Mouse (Mus musculus) splenic B cell, adult 2 months (primary cell): ENCODE measurements around the gene Atp5e.

Experiments
- DNase-seq: peaks from one replicate; pipeline ENCODE4 v3.0.0-alpha.2; 2011; ENCODE audit warnings: low read depth, low spot score
- H3K27me3 ChIP-seq: 2 replicates; pipeline ENCODE4 v1.6.1; 2012; ENCODE audit warnings: mild to moderate bottlenecking, low read length, moderate library complexity, mixed read lengths; ENCODE audit not compliant: control insufficient read depth, poor library complexity, insufficient read depth, severe bottlenecking
- H3K36me3 ChIP-seq: 2 replicates; pipeline ENCODE4 v1.6.1; 2012; ENCODE audit warnings: mild to moderate bottlenecking, low read length, moderate library complexity, mixed read lengths; ENCODE audit not compliant: control insufficient read depth, poor library complexity, insufficient read depth, severe bottlenecking

Atp5e gene

GRCm38 (mm10) chr2:174438737-174439449, 25.0 kb downstream of the Atp5e start, which contains the start of gene Ctsz:
Gene Ctsz (minus strand): TSS chr2:174439039.
- Histone ChIP-seq H3K36me3 (peaks cover 2% of the 10 kb centered on the region), H3K27me3 (no peaks in the 10 kb centered on the region)
- DNase-seq: peak; percentile 76

GRCm38 (mm10) chr2:174438181-174438580, 25.7 kb downstream of the Atp5e start:
- no peak for DNase-seq
- peaks cover 7% of the 10 kb centered on the region for H3K36me3 ChIP-seq
- no peaks in the 10 kb centered on the region for H3K27me3 ChIP-seq

GRCm38 (mm10) chr2:174437697-174437982, 26.3 kb downstream of the Atp5e start:
- peak; percentile 85 for DNase-seq
- Histone ChIP-seq H3K27me3 (no peaks in the 10 kb centered on the region), H3K36me3 (peaks cover 10% of the 10 kb centered on the region)

GRCm38 (mm10) chr2:174436916-174437696, 26.8 kb downstream of the Atp5e start:
- peak; percentile 66 for DNase-seq
- Histone ChIP-seq H3K36me3 (peaks cover 14% of the 10 kb centered on the region), H3K27me3 (no peaks in the 10 kb centered on the region)

- H3K27me3 ChIP-seq: no peaks in the 10 kb centered on the region
- DNase-seq: peak; percentile 93
- peaks cover 14% of the 10 kb centered on the region for H3K36me3 ChIP-seq
Measured at GRCm38 (mm10) chr2:174436076-174436701, 27.7 kb downstream of the Atp5e start.

- Histone ChIP-seq H3K27me3 (no peaks in the 10 kb centered on the region), H3K36me3 (peaks cover 18% of the 10 kb centered on the region)
Measured at GRCm38 (mm10) chr2:174434943-174435342, 29.0 kb downstream of the Atp5e start.

GRCm38 (mm10) chr2:174428996-174429591, 34.8 kb downstream of the Atp5e start:
- no peak for DNase-seq
- peaks cover 28% of the 10 kb centered on the region for H3K36me3 ChIP-seq
- H3K27me3 ChIP-seq: no peaks in the 10 kb centered on the region

More at GRCm38 (mm10) chr2:174434943-174435342, 29.0 kb downstream of the Atp5e start:
- DNase-seq: no peak

GRCm38 (mm10) chr2:174428076-174428835, 35.6 kb downstream of the Atp5e start:
- H3K27me3 ChIP-seq: no peaks in the 10 kb centered on the region
- H3K36me3 ChIP-seq: peaks cover 24% of the 10 kb centered on the region
- DNase-seq: no peak

GRCm38 (mm10) chr2:174426856-174427255, 37.0 kb downstream of the Atp5e start:
- Histone ChIP-seq H3K27me3 (no peaks in the 10 kb centered on the region), H3K36me3 (peaks cover 16% of the 10 kb centered on the region)
- DNase-seq: no peak

- DNase-seq: no peak
- peaks cover 17% of the 10 kb centered on the region for H3K36me3 ChIP-seq
- no peaks in the 10 kb centered on the region for H3K27me3 ChIP-seq
Measured at GRCm38 (mm10) chr2:174424301-174425085, 39.4 kb downstream of the Atp5e start.

GRCm38 (mm10) chr2:174421107-174421506, 42.8 kb downstream of the Atp5e start:
- DNase-seq: no peak
- no peaks in the 10 kb centered on the region for H3K27me3 ChIP-seq
- peaks cover 8% of the 10 kb centered on the region for H3K36me3 ChIP-seq

GRCm38 (mm10) chr2:174415731-174416310, 48.1 kb downstream of the Atp5e start, which contains the start of gene Nelfcd:
Gene Nelfcd (plus strand): TSS chr2:174415804.
- peak; percentile 99 for DNase-seq
- no peaks in the 10 kb centered on the region for H3K27me3 ChIP-seq
- H3K36me3 ChIP-seq: peaks cover 3% of the 10 kb centered on the region; the same call in 1 of the 2 replicates

- DNase-seq: no peak
- peaks cover under 1% of the 10 kb centered on the region; the same call in 1 of the 2 replicates for H3K36me3 ChIP-seq
- no peaks in the 10 kb centered on the region for H3K27me3 ChIP-seq
Measured at GRCm38 (mm10) chr2:174415001-174415730, 48.7 kb downstream of the Atp5e start.
